Mouse (Mus musculus): ENCODE data around the gene Ascc1. TPM values are rescaled to one million over a fixed set of nuclear protein-coding genes. Genes with fewer than 3 reads are reported as not detected.

Gene Ascc1
- polyA plus RNA-seq, 1 experiment from 2014 or later: 47.3 TPM

DNA sequence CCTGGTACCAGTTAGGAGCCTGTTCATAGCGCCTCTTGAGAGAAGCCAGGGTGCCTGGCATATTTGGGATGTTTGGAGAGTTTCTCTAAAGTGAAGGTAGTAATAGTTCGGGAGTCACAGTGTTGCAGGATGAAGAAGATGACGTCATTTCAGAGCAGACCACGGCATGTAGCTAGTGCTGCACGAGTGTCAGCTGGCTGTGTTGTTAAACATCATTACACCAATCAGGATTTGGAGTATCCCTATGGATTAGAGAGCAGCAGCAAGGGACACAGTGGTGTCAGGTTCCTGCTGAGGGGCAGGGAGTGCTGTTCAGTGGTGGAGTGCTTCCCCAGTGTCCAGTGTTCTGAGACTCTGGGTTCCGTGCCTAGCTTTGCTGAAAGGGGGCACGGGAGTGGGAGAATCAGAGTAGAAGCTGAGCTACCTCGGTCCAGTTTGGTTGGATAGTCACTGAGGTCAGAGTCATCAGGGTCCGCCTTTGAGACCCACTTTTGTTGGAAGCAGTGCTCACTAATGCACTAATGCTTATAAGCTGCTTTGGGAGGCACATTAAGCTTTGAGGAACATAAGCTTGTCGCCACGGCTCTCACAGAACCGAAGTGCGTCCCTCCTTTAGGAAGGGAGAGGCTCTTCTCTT is 24.3 kb downstream of the Ascc1 start:
- WGBS: 51% methylated on average over 13 of the region's 13 CpGs
- Histone ChIP-seq H3K9ac (ENCODE audit: low read depth, low read length) (0 out of 2 replicates have a peak overlapping the region, but pooled peaks have one; percentile 10), H3K27me3 (replicated peaks; ENCODE audit: control insufficient read depth, insufficient read depth, low read length) (no peaks in the 10 kb centered on the region), H3K4me2 (ENCODE audit: low read depth, low read length) (no peak overlapping the region), H3K4me1 (ENCODE audit: control insufficient read depth, insufficient read depth, low read length) (peaks cover 27% of the 10 kb centered on the region), H3K4me3 (ENCODE audit: low read length) (no peak overlapping the region), H3K36me3 (ENCODE audit: control insufficient read depth, insufficient read depth, low read length) (no peaks in the 10 kb centered on the region), H3K27ac (ENCODE audit: low read length) (peak overlapping the region; percentile 42), H3K9me3 (ENCODE audit: control insufficient read depth, low read length) (no peaks in the 10 kb centered on the region)
- no peak for ATAC-seq

DNA sequence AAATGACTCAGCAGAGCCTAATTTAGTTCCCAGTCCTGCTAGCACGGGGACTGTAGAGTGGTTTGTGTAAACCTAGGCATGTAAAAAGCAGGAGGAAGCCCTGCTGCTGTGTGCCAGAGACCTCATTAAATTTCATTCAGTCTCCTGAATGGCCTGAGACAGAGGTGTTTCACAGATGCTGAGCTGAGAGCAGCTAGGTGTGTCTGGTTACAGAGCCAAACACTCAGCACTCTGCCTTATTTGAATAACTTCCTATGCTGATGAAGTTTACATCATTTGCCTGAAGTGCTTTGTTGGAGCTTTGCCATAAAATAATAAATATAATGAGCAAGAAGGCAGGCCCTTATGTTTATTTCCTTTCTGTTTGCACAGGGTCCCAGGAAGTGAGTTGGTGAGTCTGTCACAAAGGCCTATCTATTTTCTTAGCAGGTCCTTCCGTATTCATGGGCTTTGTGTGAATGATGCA is 25.0 kb downstream of the Ascc1 start:
- peak overlapping the region; percentile 78 for H3K27ac ChIP-seq (ENCODE audit: low read length)
- no peaks in the 10 kb centered on the region for H3K36me3 ChIP-seq (ENCODE audit: control insufficient read depth, insufficient read depth, low read length)
- no peak overlapping the region for H3K4me2 ChIP-seq (ENCODE audit: low read depth, low read length)
- no peak overlapping the region for H3K4me3 ChIP-seq (ENCODE audit: low read length)
- no peak overlapping the region for H3K9ac ChIP-seq (ENCODE audit: low read depth, low read length)
- ATAC-seq: peak; percentile 80
- no peaks in the 10 kb centered on the region for H3K9me3 ChIP-seq (ENCODE audit: control insufficient read depth, low read length)
- H3K27me3 ChIP-seq (replicated peaks; ENCODE audit: control insufficient read depth, insufficient read depth, low read length): no peaks in the 10 kb centered on the region
- 19% methylated on average over 2 of the region's 2 CpGs for WGBS
- H3K4me1 ChIP-seq (ENCODE audit: control insufficient read depth, insufficient read depth, low read length): peaks cover 27% of the 10 kb centered on the region

DNA sequence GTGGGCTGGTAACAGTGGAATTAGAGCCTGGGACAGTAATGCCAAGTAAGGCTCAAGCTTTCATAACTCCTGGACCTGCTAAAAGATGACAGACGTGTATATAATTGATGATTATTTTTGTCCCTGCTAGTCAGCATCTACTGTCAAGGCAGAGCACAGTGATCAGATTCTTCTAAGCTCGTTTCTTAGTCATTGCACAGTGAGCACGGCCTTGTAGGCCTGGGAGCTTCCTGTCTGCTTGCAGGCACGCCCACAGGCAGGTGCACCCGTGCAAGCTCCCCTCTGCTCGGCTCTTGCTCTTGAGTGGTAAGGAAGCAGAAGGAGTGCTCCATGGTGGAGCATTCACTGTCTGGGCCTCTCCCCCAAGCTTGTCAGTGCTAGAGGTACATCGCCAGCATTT is 25.6 kb downstream of the Ascc1 start:
- ATAC-seq: peak; percentile 64
- Histone ChIP-seq H3K4me2 (ENCODE audit: low read depth, low read length) (no peak overlapping the region), H3K9me3 (ENCODE audit: control insufficient read depth, low read length) (no peaks in the 10 kb centered on the region), H3K9ac (ENCODE audit: low read depth, low read length) (peak overlapping the region; percentile 27; the same call in 1 of the 2 replicates), H3K4me1 (ENCODE audit: control insufficient read depth, insufficient read depth, low read length) (peaks cover 27% of the 10 kb centered on the region), H3K27me3 (replicated peaks; ENCODE audit: control insufficient read depth, insufficient read depth, low read length) (no peaks in the 10 kb centered on the region), H3K4me3 (ENCODE audit: low read length) (no peak overlapping the region), H3K27ac (ENCODE audit: low read length) (peak overlapping the region; percentile 78), H3K36me3 (ENCODE audit: control insufficient read depth, insufficient read depth, low read length) (no peaks in the 10 kb centered on the region)
- 65% methylated on average over 7 of the region's 7 CpGs for WGBS

DNA sequence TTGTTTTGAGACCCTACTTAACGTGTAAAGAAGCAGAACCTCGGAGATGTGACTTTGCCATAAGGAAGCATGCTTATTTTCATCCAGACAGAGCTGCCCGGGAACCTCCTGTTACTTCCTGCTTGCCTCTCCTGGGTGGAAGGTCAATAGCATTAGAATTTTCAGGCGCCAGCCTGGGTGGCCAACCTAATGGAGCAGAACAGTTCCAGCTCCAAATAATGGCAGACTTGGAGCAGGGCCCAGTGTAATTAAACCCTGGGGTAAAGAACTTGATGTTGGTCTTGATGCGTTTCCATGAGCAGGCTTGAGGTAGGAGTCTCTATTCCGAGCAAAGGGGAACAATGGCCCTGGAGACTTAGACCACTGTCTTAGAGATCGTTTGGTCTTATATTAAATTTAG is 26.4 kb downstream of the Ascc1 start:
- Histone ChIP-seq H3K4me1 (ENCODE audit: control insufficient read depth, insufficient read depth, low read length) (peaks cover 27% of the 10 kb centered on the region), H3K9ac (ENCODE audit: low read depth, low read length) (no peak overlapping the region), H3K27me3 (replicated peaks; ENCODE audit: control insufficient read depth, insufficient read depth, low read length) (no peaks in the 10 kb centered on the region), H3K4me3 (ENCODE audit: low read length) (no peak overlapping the region), H3K27ac (ENCODE audit: low read length) (peak overlapping the region; percentile 78), H3K4me2 (ENCODE audit: low read depth, low read length) (no peak overlapping the region), H3K36me3 (ENCODE audit: control insufficient read depth, insufficient read depth, low read length) (no peaks in the 10 kb centered on the region), H3K9me3 (ENCODE audit: control insufficient read depth, low read length) (no peaks in the 10 kb centered on the region)
- no peak for ATAC-seq
- 57% methylated on average over 7 of the region's 7 CpGs for WGBS

DNA sequence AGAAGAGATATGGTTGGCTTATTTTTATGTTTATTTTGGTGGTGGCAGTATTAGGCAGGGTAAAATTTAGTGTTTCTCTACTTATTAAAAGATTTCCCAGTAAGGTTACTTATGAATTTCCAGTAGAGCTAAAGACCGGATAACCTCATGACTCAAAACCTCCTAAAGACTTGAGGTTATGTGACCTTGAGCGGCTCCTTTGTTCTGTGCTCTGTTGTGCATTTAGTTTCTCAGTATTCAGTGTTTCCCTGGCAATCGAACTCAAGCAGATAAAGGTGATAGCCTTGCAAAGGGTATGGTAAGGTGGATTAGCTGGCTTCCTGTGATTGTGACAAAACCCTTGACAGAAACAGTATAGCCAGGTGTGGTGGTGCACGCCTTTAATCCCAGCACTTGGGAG is 26.8 kb downstream of the Ascc1 start:
- Histone ChIP-seq H3K9ac (ENCODE audit: low read depth, low read length) (no peak overlapping the region), H3K4me2 (ENCODE audit: low read depth, low read length) (no peak overlapping the region), H3K36me3 (ENCODE audit: control insufficient read depth, insufficient read depth, low read length) (no peaks in the 10 kb centered on the region), H3K4me1 (ENCODE audit: control insufficient read depth, insufficient read depth, low read length) (peaks cover 27% of the 10 kb centered on the region), H3K27ac (ENCODE audit: low read length) (no peak overlapping the region), H3K27me3 (replicated peaks; ENCODE audit: control insufficient read depth, insufficient read depth, low read length) (no peaks in the 10 kb centered on the region), H3K4me3 (ENCODE audit: low read length) (no peak overlapping the region), H3K9me3 (ENCODE audit: control insufficient read depth, low read length) (no peaks in the 10 kb centered on the region)
- ATAC-seq: no peak
- WGBS: 91% methylated on average over 4 of the region's 4 CpGs

DNA sequence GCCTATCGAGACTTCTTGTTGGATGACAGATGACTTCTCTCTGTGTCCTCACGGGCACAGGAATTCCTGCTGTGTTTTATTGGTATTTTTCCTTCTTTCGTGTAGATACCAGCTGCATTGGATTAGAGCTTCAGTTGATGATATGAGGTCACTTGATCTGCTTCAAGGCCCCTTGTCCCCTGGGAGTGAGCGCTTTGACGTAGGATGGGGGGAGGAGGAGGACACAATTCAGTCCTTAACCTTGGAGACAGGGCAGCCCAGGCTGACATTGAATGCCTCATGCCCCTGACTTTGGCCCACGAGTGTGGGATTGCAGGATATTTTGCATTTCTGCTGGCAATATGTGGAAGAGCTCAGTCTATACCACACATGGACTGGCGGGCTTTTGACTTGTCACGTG is 29.0 kb downstream of the Ascc1 start:
- Histone ChIP-seq H3K9me3 (ENCODE audit: control insufficient read depth, low read length) (no peaks in the 10 kb centered on the region), H3K4me2 (ENCODE audit: low read depth, low read length) (no peak overlapping the region), H3K27ac (ENCODE audit: low read length) (no peak overlapping the region), H3K4me1 (ENCODE audit: control insufficient read depth, insufficient read depth, low read length) (peaks cover 25% of the 10 kb centered on the region), H3K27me3 (replicated peaks; ENCODE audit: control insufficient read depth, insufficient read depth, low read length) (no peaks in the 10 kb centered on the region), H3K4me3 (ENCODE audit: low read length) (no peak overlapping the region), H3K9ac (ENCODE audit: low read depth, low read length) (no peak overlapping the region), H3K36me3 (ENCODE audit: control insufficient read depth, insufficient read depth, low read length) (no peaks in the 10 kb centered on the region)
- no peak for ATAC-seq
- 85% methylated on average over 8 of the region's 8 CpGs for WGBS

DNA sequence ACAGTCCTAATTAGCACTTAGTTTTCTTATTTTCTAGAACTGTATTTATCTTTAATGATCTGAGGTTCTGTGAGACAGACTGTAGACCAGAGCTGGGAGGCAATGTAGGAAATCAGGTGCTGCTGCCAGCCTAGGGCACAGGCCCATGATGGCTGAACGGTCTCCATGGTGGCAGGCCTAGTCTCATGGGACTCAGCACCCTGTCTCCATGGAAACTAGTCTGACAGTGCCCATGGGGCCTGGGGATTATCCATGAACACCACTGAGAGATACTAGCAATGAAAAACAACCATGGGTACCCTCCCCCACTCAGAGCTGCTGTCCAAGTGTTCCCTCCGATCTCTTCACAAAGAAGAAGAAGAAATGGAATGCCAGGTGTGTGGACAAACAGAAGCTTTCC is 29.4 kb downstream of the Ascc1 start:
- H3K4me3 ChIP-seq (ENCODE audit: low read length): no peak overlapping the region
- H3K36me3 ChIP-seq (ENCODE audit: control insufficient read depth, insufficient read depth, low read length): no peaks in the 10 kb centered on the region
- no peak for ATAC-seq
- WGBS: 69% methylated on average over 2 of the region's 2 CpGs
- H3K9me3 ChIP-seq (ENCODE audit: control insufficient read depth, low read length): no peaks in the 10 kb centered on the region
- no peaks in the 10 kb centered on the region for H3K27me3 ChIP-seq (replicated peaks; ENCODE audit: control insufficient read depth, insufficient read depth, low read length)
- peaks cover 20% of the 10 kb centered on the region for H3K4me1 ChIP-seq (ENCODE audit: control insufficient read depth, insufficient read depth, low read length)
- H3K4me2 ChIP-seq (ENCODE audit: low read depth, low read length): no peak overlapping the region
- H3K9ac ChIP-seq (ENCODE audit: low read depth, low read length): no peak overlapping the region
- H3K27ac ChIP-seq (ENCODE audit: low read length): no peak overlapping the region

DNA sequence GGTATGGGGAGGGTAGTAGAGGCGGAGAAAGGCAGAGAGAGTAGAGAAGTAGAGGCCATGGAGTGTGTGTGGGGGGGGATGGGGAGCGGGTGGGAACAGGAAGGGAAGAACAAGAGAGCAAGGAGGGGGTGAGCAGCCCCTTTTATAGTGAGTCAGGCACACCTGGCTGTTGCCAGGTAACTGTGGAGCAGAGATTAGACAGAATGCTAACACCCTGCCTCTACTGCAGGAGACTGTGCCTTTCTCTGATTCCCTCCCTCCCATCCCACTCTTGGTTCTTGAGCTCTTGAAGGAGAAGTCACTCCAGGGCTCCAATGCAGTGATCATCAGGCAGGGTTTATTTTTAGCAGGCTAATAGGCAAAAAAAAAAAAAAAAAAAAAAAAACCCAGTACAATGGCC is 30.0 kb downstream of the Ascc1 start:
- Histone ChIP-seq H3K9me3 (ENCODE audit: control insufficient read depth, low read length) (no peaks in the 10 kb centered on the region), H3K4me3 (ENCODE audit: low read length) (no peak overlapping the region), H3K27me3 (replicated peaks; ENCODE audit: control insufficient read depth, insufficient read depth, low read length) (no peaks in the 10 kb centered on the region), H3K36me3 (ENCODE audit: control insufficient read depth, insufficient read depth, low read length) (no peaks in the 10 kb centered on the region), H3K4me2 (ENCODE audit: low read depth, low read length) (no peak overlapping the region), H3K4me1 (ENCODE audit: control insufficient read depth, insufficient read depth, low read length) (peaks cover 15% of the 10 kb centered on the region), H3K9ac (ENCODE audit: low read depth, low read length) (no peak overlapping the region), H3K27ac (ENCODE audit: low read length) (no peak overlapping the region)
- ATAC-seq: no peak
- WGBS: 49% methylated on average over 2 of the region's 2 CpGs

DNA sequence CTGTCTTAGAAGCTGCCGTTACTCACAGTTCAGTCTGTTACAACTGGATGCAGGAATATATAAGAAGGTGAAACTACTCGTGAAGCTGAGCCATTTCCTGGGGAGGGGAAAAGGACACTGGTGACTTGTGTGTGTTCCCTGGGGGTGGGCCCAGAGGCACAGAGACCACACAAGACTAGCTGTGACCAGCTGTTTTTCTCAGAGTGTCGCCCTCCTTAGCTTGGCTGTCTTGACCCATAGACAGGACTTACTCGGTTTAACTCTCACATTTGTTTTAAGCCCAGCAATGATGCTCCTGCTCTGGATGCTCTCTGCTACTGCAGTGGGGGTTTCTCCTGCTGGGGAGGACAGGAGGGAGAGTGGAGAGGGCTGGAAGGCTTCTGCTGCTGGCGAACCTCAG is 30.5 kb downstream of the Ascc1 start:
- H3K36me3 ChIP-seq (ENCODE audit: control insufficient read depth, insufficient read depth, low read length): no peaks in the 10 kb centered on the region
- H3K4me2 ChIP-seq (ENCODE audit: low read depth, low read length): no peak overlapping the region
- WGBS: 38% methylated on average over 5 of the region's 5 CpGs
- no peak overlapping the region for H3K27ac ChIP-seq (ENCODE audit: low read length)
- H3K4me1 ChIP-seq (ENCODE audit: control insufficient read depth, insufficient read depth, low read length): peaks cover 11% of the 10 kb centered on the region
- no peaks in the 10 kb centered on the region for H3K9me3 ChIP-seq (ENCODE audit: control insufficient read depth, low read length)
- no peak for ATAC-seq
- H3K4me3 ChIP-seq (ENCODE audit: low read length): no peak overlapping the region
- no peaks in the 10 kb centered on the region for H3K27me3 ChIP-seq (replicated peaks; ENCODE audit: control insufficient read depth, insufficient read depth, low read length)
- H3K9ac ChIP-seq (ENCODE audit: low read depth, low read length): no peak overlapping the region

DNA sequence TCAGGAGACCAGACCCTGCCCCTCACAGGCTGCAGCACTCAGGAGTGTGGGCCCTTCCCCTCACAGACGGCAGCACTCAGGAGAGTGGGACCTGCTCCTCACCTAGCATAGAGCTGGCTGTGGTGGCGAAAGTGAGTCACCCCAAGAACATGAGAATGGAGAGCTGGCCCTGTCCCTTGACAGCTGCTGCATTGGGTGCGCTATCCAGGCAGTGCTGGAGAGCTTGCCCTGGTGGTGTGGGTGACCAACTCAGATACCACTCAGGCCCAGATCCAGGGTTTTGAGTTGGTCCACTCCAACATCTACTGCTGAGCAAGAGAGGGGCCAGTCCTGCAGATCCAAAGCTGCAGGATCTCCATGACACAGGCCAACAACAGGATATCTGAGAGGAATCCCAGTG is 32.0 kb downstream of the Ascc1 start:
- H3K27me3 ChIP-seq (replicated peaks; ENCODE audit: control insufficient read depth, insufficient read depth, low read length): no peaks in the 10 kb centered on the region
- ATAC-seq: no peak
- H3K4me3 ChIP-seq (ENCODE audit: low read length): no peak overlapping the region
- no peak overlapping the region for H3K27ac ChIP-seq (ENCODE audit: low read length)
- no peaks in the 10 kb centered on the region; the same call in 1 of the 2 replicates for H3K4me1 ChIP-seq (ENCODE audit: control insufficient read depth, insufficient read depth, low read length)
- WGBS: 73% methylated on average over 3 of the region's 3 CpGs
- H3K36me3 ChIP-seq (ENCODE audit: control insufficient read depth, insufficient read depth, low read length): no peaks in the 10 kb centered on the region
- H3K4me2 ChIP-seq (ENCODE audit: low read depth, low read length): no peak overlapping the region
- no peak overlapping the region for H3K9ac ChIP-seq (ENCODE audit: low read depth, low read length)
- H3K9me3 ChIP-seq (ENCODE audit: control insufficient read depth, low read length): no peaks in the 10 kb centered on the region
